Mouse (Mus musculus) liver, embryonic 12.5 days (tissue): ENCODE data around the gene Tnfsfm13. TPM values are rescaled to one million over a fixed set of nuclear protein-coding genes. Genes with fewer than 3 reads are reported as not detected.
"Not testable (repeated sequence)": the region's sequence is repeated elsewhere in the genome, so short reads cannot be mapped to it uniquely, and the experiment has no call there.

Experiments
- ATAC-seq: fragments of 200-750 bp; cut with Nextera tagmentation; 2 replicates; pipeline ENCODE4 v1.8.0; 2017; ENCODE audit warnings: moderate number of reproducible peaks, mild to moderate bottlenecking, moderate library complexity
- H3K27ac ChIP-seq: fragments of 300-500 bp; sonication (generic); 2 replicates; pipeline ENCODE4 v1.5.1; 2016; ENCODE audit warnings: mild to moderate bottlenecking
- H3K27me3 ChIP-seq: fragments of 300-500 bp; sonication (generic); replicated peaks from 2 replicates; pipeline ENCODE4 v1.6.1; 2016; ENCODE audit warnings: mild to moderate bottlenecking, moderate library complexity
- H3K36me3 ChIP-seq: fragments of 300-500 bp; sonication (generic); 2 replicates; pipeline ENCODE4 v1.6.1; 2016; ENCODE audit warnings: mild to moderate bottlenecking, moderate library complexity
- H3K4me1 ChIP-seq: fragments of 300-500 bp; sonication (generic); 2 replicates; pipeline ENCODE4 v1.6.1; 2016
- H3K4me2 ChIP-seq: fragments of 300-500 bp; sonication (generic); 2 replicates; pipeline ENCODE4 v1.6.1; 2016; ENCODE audit warnings: mild to moderate bottlenecking, moderate library complexity
- H3K4me3 ChIP-seq: fragments of 300-500 bp; sonication (generic); 2 replicates; pipeline ENCODE4 v1.5.1; 2016; ENCODE audit warnings: mild to moderate bottlenecking, moderate library complexity
- H3K9ac ChIP-seq: fragments of 300-500 bp; sonication (generic); 2 replicates; pipeline ENCODE4 v1.6.1; 2016; ENCODE audit warnings: mild to moderate bottlenecking, moderate library complexity
- H3K9me3 ChIP-seq: fragments of 300-500 bp; sonication (generic); replicated peaks from 2 replicates; pipeline ENCODE4 v1.6.1; 2016; ENCODE audit warnings: mild to moderate bottlenecking, moderate library complexity
- WGBS: fragments of 180-500 bp; shearing (Covaris S2); methylation state at CpG from one replicate; pipeline ENCODE4 v1.1.7; 2016; ENCODE audit not compliant: insufficient replicate concordance; 5-methylcytosine and 5-hydroxymethylcytosine counted together
- polyA plus RNA-seq: library from polyadenylated mRNA; unstranded; fragments of >200 nt; fragmentation: Nextera tagmentation; extraction: Ambion mirVana; gene quantifications from 2 replicates; pipeline ENCODE4 v1.2.1, GENCODE M21; 2016

Gene Tnfsfm13
- polyA plus RNA-seq, 1 experiment from 2014 or later = 0.72 TPM

DNA sequence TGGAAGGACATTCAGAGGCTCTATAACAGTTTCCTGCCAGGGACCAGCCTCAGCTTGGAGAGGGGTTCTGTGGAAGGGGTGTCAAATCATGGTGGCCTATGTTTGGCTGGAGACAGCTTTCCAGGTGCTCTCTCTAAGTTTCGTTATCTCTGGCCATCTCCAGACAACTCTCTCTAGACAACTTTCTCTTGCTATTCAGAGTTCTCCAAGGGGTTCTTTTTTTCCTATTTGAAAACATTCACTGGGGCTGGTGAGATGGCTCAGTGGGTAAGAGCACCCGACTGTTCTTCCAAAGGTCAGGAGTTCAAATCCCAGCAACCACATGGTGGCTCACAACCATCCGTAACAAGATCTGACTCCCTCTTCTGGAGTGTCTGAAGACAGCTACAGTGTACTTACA is 7.5 kb upstream of the Tnfsfm13 start:
- not testable (repeated sequence) for H3K27ac ChIP-seq, ATAC-seq, H3K4me3 ChIP-seq, H3K9ac ChIP-seq, H3K27me3 ChIP-seq, H3K36me3 ChIP-seq, H3K9me3 ChIP-seq, H3K4me2 ChIP-seq
- peaks cover 22% of the 10 kb centered on the region for H3K4me1 ChIP-seq
- WGBS = 66% methylated on average over 3 of the region's 3 CpGs

DNA sequence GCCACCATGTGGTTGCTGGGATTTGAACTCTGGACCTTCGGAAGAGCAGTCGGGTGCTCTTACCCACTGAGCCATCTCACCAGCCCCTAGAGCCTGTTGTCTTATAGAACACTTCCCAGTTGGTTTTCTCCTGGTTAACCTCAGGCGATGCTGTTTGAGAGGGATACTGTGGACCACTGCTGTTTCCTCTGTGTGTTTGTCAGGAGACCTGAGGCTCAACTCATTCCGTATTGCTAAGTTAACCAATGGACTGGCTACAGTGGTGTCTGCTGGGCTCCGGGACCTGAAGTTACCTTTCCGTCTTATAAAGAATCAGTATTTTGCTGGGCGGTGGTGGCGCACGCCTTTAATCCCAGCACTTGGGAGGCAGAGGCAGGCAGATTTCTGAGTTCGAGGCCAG is 7.0 kb upstream of the Tnfsfm13 start:
- not testable (repeated sequence) for H3K36me3 ChIP-seq, H3K27me3 ChIP-seq, ATAC-seq, H3K9me3 ChIP-seq, H3K4me3 ChIP-seq, H3K9ac ChIP-seq, H3K4me2 ChIP-seq, H3K27ac ChIP-seq
- H3K4me1 ChIP-seq = peaks cover 22% of the 10 kb centered on the region
- 86% methylated on average over 10 of the region's 10 CpGs for whole genome bisulfite sequencing

- H3K4me2 ChIP-seq = 0 out of 2 replicates have a peak overlapping the region, but pooled peaks have one; percentile 12
- no peak for ATAC-seq
Measured at GRCm38 (mm10) chr11:69699595-69699994, 3.7 kb upstream of the Tnfsfm13 start.

GRCm38 (mm10) chr11:69698574-69698973 is 2.7 kb upstream of the Tnfsfm13 start:
- Histone ChIP-seq H3K9ac (no peak overlapping the region), H3K36me3 (no peaks in the 10 kb centered on the region), H3K4me1 (peaks cover 23% of the 10 kb centered on the region), H3K27ac (no peak overlapping the region), H3K4me2 (no peak overlapping the region), H3K27me3 (peaks cover 15% of the 10 kb centered on the region), H3K9me3 (no peaks in the 10 kb centered on the region), H3K4me3 (no peak overlapping the region)
- 61% methylated on average over 5 of the region's 5 CpGs for WGBS
- ATAC-seq = no peak

More at GRCm38 (mm10) chr11:69699595-69699994, 3.7 kb upstream of the Tnfsfm13 start:
- no peak overlapping the region for H3K9ac ChIP-seq
- 7% methylated on average over 1 of the region's 1 CpGs for WGBS
- H3K36me3 ChIP-seq = no peaks in the 10 kb centered on the region
- H3K27me3 ChIP-seq = peaks cover 13% of the 10 kb centered on the region
- H3K4me3 ChIP-seq = no peak overlapping the region
- no peaks in the 10 kb centered on the region for H3K9me3 ChIP-seq
- H3K27ac ChIP-seq = no peak overlapping the region
- peaks cover 27% of the 10 kb centered on the region for H3K4me1 ChIP-seq

DNA sequence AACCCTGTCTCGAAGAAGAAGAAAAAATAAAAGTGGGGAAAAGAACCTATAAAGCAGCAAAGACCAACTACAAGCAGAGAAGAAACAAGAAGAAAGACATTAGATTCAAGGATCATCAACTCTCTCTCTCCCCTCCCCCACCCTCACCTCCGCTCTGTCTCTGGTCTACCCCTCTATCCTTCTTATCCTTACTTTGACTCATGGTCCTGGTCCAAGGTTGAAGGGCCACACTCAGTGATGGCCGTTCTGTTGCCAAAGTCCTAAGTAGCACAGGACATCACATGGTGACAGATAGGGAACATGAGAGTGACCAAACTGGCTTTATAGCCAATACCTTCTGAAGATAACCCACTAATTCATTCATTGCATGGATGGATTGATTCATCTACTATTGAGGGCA is 1.5 kb upstream of the Tnfsfm13 start:
- Histone ChIP-seq H3K9me3 (no peaks in the 10 kb centered on the region), H3K4me3 (no peak overlapping the region), H3K9ac (no peak overlapping the region), H3K36me3 (no peaks in the 10 kb centered on the region), H3K4me1 (peaks cover 31% of the 10 kb centered on the region), H3K27me3 (peaks cover 15% of the 10 kb centered on the region), H3K4me2 (no peak overlapping the region), H3K27ac (no peak overlapping the region)
- ATAC-seq = no peak
- WGBS = 80% methylated on average over 3 of the region's 3 CpGs

DNA sequence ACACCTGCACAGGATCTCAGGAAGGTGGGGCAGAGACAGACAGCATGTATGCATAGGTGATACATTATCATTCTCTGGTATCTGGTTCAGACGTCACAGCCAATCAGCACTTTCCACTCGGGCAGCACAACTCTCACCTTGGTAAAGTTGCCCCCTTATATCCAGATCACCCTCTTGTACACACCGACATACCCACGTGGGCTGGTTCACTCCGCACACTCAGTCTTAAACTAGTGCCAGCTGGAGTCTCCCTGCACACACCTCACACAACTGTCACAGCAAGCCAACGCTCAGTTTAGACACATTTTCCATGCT is 895 bp downstream of the Tnfsfm13 start:
- peak overlapping the region; percentile 78 for H3K4me2 ChIP-seq
- H3K9me3 ChIP-seq = no peaks in the 10 kb centered on the region
- H3K27ac ChIP-seq = 0 out of 2 replicates have a peak overlapping the region, but pooled peaks have one; percentile 34
- peaks cover 15% of the 10 kb centered on the region for H3K27me3 ChIP-seq
- no peaks in the 10 kb centered on the region for H3K36me3 ChIP-seq
- ATAC-seq = no peak
- peak overlapping the region; percentile 56 for H3K4me3 ChIP-seq
- 45% methylated on average over 6 of the region's 6 CpGs for WGBS
- H3K4me1 ChIP-seq = peaks cover 34% of the 10 kb centered on the region
- peak overlapping the region; percentile 69; the same call in 1 of the 2 replicates for H3K9ac ChIP-seq

- Histone ChIP-seq H3K4me1 (peaks cover 25% of the 10 kb centered on the region), H3K4me2 (no peak overlapping the region), H3K27me3 (peaks cover 15% of the 10 kb centered on the region), H3K9me3 (no peaks in the 10 kb centered on the region), H3K36me3 (no peaks in the 10 kb centered on the region), H3K4me3 (no peak overlapping the region), H3K27ac (no peak overlapping the region), H3K9ac (no peak overlapping the region)
- WGBS = 54% methylated on average over 11 of the region's 11 CpGs
- ATAC-seq = no peak
Measured at GRCm38 (mm10) chr11:69693421-69693965, 2.4 kb downstream of the Tnfsfm13 start.

DNA sequence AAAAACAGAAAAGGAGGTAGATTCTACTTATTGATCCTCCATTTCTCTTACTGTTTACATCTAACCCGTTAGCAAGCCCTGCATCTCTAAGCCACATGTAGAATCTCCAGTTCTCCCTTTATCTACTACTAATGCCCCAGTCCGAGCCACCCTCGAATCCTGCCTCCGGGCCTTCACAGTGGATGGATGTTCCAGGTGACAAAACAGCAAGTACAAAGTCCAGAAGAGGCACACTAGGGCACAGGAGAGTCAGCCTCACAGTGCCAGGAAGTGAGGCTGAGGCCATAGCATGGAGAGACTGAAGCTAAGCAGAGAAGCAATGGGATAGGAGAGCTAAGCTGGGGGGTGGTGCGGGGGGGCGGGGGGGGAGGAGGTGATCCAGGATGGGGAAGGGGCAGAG is 3.0 kb downstream of the Tnfsfm13 start:
- H3K36me3 ChIP-seq = no peaks in the 10 kb centered on the region
- H3K4me3 ChIP-seq = no peak overlapping the region
- ATAC-seq = no peak
- H3K9me3 ChIP-seq = no peaks in the 10 kb centered on the region
- H3K27ac ChIP-seq = no peak overlapping the region
- H3K27me3 ChIP-seq = peaks cover 15% of the 10 kb centered on the region
- WGBS = 74% methylated on average over 6 of the region's 6 CpGs
- no peak overlapping the region for H3K9ac ChIP-seq
- H3K4me1 ChIP-seq = peaks cover 25% of the 10 kb centered on the region
- no peak overlapping the region for H3K4me2 ChIP-seq

DNA sequence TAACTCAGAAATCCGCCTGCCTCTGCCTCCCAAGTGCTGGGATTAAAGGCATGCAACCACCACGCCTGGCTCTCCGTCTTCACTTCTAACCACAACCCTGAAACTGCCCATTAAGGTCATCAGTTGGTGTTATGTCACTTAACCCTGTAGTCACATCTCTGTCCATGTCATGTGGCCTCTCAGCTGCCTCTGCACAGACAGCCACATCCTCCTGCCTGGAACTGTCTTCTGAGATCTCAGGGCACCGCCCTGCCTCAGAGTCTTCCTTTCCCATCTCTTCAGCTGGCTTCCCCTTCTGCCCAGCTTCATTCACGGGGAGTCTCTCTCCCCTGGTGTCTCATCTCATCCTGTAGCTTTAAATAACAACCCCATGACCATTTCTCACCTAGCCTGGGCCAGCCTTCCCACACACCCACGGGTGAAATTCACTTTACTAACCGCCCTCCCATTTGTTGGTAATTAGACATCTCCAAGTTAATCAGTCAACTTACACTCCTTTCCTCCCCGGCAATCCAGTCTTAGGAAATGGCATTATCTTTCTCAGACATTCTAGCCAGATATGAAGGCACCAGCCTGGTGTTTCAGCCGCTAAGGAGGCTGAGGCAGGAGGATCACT is 3.6 kb downstream of the Tnfsfm13 start:
- WGBS = 32% methylated on average over 9 of the region's 9 CpGs
- ATAC-seq = no peak

GRCm38 (mm10) chr11:69689891-69690290 is 6.0 kb downstream of the Tnfsfm13 start:
- no peak for ATAC-seq
- no peak overlapping the region for H3K9ac ChIP-seq
- WGBS = 87% methylated on average over 1 of the region's 1 CpGs
- no peak overlapping the region for H3K27ac ChIP-seq
- no peak overlapping the region for H3K4me3 ChIP-seq
- H3K4me2 ChIP-seq = no peak overlapping the region
- H3K36me3 ChIP-seq = no peaks in the 10 kb centered on the region
- peaks cover 34% of the 10 kb centered on the region for H3K4me1 ChIP-seq
- peaks cover 8% of the 10 kb centered on the region for H3K27me3 ChIP-seq
- H3K9me3 ChIP-seq = no peaks in the 10 kb centered on the region

More for the DNA sequence above, 3.6 kb downstream of the Tnfsfm13 start:
- Histone ChIP-seq H3K9me3 (no peaks in the 10 kb centered on the region), H3K4me3 (no peak overlapping the region), H3K4me1 (peaks cover 25% of the 10 kb centered on the region), H3K9ac (no peak overlapping the region), H3K27me3 (peaks cover 15% of the 10 kb centered on the region), H3K36me3 (no peaks in the 10 kb centered on the region), H3K27ac (no peak overlapping the region), H3K4me2 (no peak overlapping the region)

- Histone ChIP-seq H3K27me3 (peaks cover 3% of the 10 kb centered on the region; the same call in 1 of the 2 replicates), H3K9ac (no peak overlapping the region), H3K4me2 (no peak overlapping the region), H3K27ac (0 out of 2 replicates have a peak overlapping the region, but pooled peaks have one; percentile 2), H3K36me3 (no peaks in the 10 kb centered on the region), H3K4me1 (peaks cover 28% of the 10 kb centered on the region), H3K9me3 (no peaks in the 10 kb centered on the region), H3K4me3 (no peak overlapping the region)
- no peak for ATAC-seq
- 52% methylated on average over 5 of the region's 5 CpGs for WGBS
Measured at GRCm38 (mm10) chr11:69687061-69687460, 8.8 kb downstream of the Tnfsfm13 start.

DNA sequence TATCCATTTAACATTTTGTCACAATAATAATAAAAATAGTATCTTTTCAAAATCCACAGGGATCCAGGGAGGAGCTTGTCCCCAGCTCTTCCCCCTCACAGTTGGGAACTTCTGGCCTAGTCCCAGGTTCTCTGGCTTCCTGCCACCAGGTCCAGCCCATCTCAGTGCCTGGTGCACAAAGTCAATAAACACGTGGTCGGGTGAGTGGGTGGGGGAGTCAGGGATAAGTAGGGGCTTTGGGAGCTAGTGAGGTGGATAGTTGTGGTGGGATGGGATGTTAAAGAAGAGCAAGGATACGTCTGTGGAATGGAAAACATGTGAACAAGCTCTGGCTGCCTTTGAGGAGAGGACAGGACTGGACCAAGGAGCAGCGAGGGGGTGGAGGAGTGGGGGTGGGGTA is 9.5 kb downstream of the Tnfsfm13 start:
- no peak for ATAC-seq
- H3K4me2 ChIP-seq = no peak overlapping the region
- no peak overlapping the region for H3K27ac ChIP-seq

More for the DNA sequence above, 9.5 kb downstream of the Tnfsfm13 start:
- 30% methylated on average over 4 of the region's 4 CpGs for WGBS
- Histone ChIP-seq H3K4me3 (no peak overlapping the region), H3K4me1 (peaks cover 29% of the 10 kb centered on the region), H3K9me3 (no peaks in the 10 kb centered on the region), H3K9ac (no peak overlapping the region), H3K36me3 (no peaks in the 10 kb centered on the region), H3K27me3 (peaks cover 3% of the 10 kb centered on the region; the same call in 1 of the 2 replicates)
